Mouse (Mus musculus) frontal cortex, postnatal 14 days (tissue): ENCODE measurements at regions not wholly inside any gene's neighbourhood (a gene's known extent, or its start where the extent isn't known, plus 50 kb on each side); places are given as distances from the start of the nearest gene placed in this dataset.

Experiments
- DNase-seq, 2 experiments: peaks; one replicate each; pipeline ENCODE4 v3.0.0; 2022; ENCODE audit warnings: low spot score in 2 of 2

GRCm38 (mm10) chr11:109039792-109040518, 104.2 kb downstream of the E030025P04Rik start:
- no peak for DNase-seq

GRCm38 (mm10) chr11:109039060-109039791, 104.9 kb downstream of the E030025P04Rik start:
- DNase-seq = no peak

- no peak for DNase-seq
Measured at GRCm38 (mm10) chr11:109038136-109038535, 106.0 kb downstream of the E030025P04Rik start.

GRCm38 (mm10) chr11:109034596-109034995, 109.6 kb downstream of the E030025P04Rik start:
- no peak for DNase-seq

- DNase-seq = no peak
Measured at GRCm38 (mm10) chr11:109034072-109034471, 110.1 kb downstream of the E030025P04Rik start.

GRCm38 (mm10) chr11:109032729-109033128, 111.4 kb downstream of the E030025P04Rik start:
- peak; percentile 59 to 66 for DNase-seq

- DNase-seq = peak in 1 of 2 experiments; percentile 31
Measured at GRCm38 (mm10) chr11:109030486-109030885, 110.3 kb downstream of the Axin2 start.

GRCm38 (mm10) chr11:109029894-109030293, 109.7 kb downstream of the Axin2 start:
- no peak for DNase-seq

- no peak for DNase-seq
Measured at GRCm38 (mm10) chr11:109014806-109015205, 94.7 kb downstream of the Axin2 start.

GRCm38 (mm10) chr11:109011161-109011560, 91.0 kb downstream of the Axin2 start:
- no peak for DNase-seq

GRCm38 (mm10) chr11:109008872-109009271, 88.7 kb downstream of the Axin2 start:
- no peak for DNase-seq

GRCm38 (mm10) chr11:109005681-109006080, 85.5 kb downstream of the Axin2 start:
- no peak for DNase-seq
